Mouse (Mus musculus) liver, embryonic 12.5 days (tissue): ENCODE results near the gene Pcdh9. TPM values are rescaled to one million over a fixed set of nuclear protein-coding genes. Genes with fewer than 3 reads are reported as not detected.

ENCODE experiments used
- ATAC-seq: fragments of 200-750 bp; cut with Nextera tagmentation; 2 replicates; pipeline ENCODE4 v1.8.0; 2017; ENCODE audit warnings: moderate number of reproducible peaks, mild to moderate bottlenecking, moderate library complexity
- H3K27ac ChIP-seq: fragments of 300-500 bp; sonication (generic); 2 replicates; pipeline ENCODE4 v1.5.1; 2016; ENCODE audit warnings: mild to moderate bottlenecking
- H3K27me3 ChIP-seq: fragments of 300-500 bp; sonication (generic); replicated peaks from 2 replicates; pipeline ENCODE4 v1.6.1; 2016; ENCODE audit warnings: mild to moderate bottlenecking, moderate library complexity
- H3K36me3 ChIP-seq: fragments of 300-500 bp; sonication (generic); 2 replicates; pipeline ENCODE4 v1.6.1; 2016; ENCODE audit warnings: mild to moderate bottlenecking, moderate library complexity
- H3K4me1 ChIP-seq: fragments of 300-500 bp; sonication (generic); 2 replicates; pipeline ENCODE4 v1.6.1; 2016
- H3K4me2 ChIP-seq: fragments of 300-500 bp; sonication (generic); 2 replicates; pipeline ENCODE4 v1.6.1; 2016; ENCODE audit warnings: mild to moderate bottlenecking, moderate library complexity
- H3K4me3 ChIP-seq: fragments of 300-500 bp; sonication (generic); 2 replicates; pipeline ENCODE4 v1.5.1; 2016; ENCODE audit warnings: mild to moderate bottlenecking, moderate library complexity
- H3K9ac ChIP-seq: fragments of 300-500 bp; sonication (generic); 2 replicates; pipeline ENCODE4 v1.6.1; 2016; ENCODE audit warnings: mild to moderate bottlenecking, moderate library complexity
- H3K9me3 ChIP-seq: fragments of 300-500 bp; sonication (generic); replicated peaks from 2 replicates; pipeline ENCODE4 v1.6.1; 2016; ENCODE audit warnings: mild to moderate bottlenecking, moderate library complexity
- WGBS: fragments of 180-500 bp; shearing (Covaris S2); methylation state at CpG from one replicate; pipeline ENCODE4 v1.1.7; 2016; ENCODE audit not compliant: insufficient replicate concordance; 5-methylcytosine and 5-hydroxymethylcytosine counted together
- polyA plus RNA-seq: library from polyadenylated mRNA; unstranded; fragments of >200 nt; fragmentation: Nextera tagmentation; extraction: Ambion mirVana; gene quantifications from 2 replicates; pipeline ENCODE4 v1.2.1, GENCODE M21; 2016

Gene Pcdh9
- polyA plus RNA-seq, 1 experiment from 2014 or later: 1.0 TPM

DNA sequence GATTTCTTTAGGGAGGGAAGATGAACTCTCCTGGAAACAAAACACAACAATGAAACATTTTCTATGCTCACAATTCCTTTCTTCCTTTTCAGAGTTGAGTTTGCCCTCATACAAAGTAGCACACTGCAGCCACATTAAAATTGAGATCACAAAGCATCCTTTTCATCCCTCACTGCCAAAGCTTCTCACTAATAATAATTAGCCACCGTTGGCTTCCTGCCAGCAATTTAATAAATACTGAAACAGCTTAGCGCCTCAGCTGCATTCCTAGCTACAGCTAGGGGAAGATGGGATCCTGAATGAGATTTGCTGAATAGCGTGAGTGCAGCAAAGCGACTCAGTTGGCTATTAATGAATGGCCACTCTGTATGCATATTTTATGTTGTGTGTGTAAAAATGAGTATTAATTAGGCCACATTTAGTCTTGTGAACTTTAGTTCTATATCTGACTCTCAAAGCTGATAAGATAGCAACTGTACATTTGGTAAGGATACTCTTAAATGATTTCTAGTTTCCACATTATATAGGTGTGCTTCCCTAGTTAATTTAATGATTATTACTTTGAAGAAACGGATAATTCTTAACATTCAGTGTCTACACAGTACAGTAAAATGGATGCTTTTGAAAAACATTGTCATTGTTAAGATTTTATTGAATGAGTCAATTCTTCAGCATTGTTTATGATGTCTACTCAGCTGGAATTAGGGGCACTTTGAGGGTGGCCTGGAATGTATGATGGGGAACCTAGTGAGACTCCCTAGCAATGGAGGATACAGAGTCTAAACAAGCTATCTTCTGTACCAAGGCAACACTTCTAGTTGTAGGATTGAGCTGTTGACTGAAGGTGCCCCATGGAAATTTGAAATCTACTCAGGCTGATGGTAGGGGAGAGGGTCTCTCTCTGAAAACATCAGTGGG is 881.1 kb downstream of the Pcdh9 start:
- H3K4me3 ChIP-seq: no peak overlapping the region
- no peak overlapping the region for H3K27ac ChIP-seq
- no peaks in the 10 kb centered on the region for H3K36me3 ChIP-seq
- WGBS: 67% methylated on average over 5 of the region's 5 CpGs
- H3K27me3 ChIP-seq: no peaks in the 10 kb centered on the region
- no peak for ATAC-seq
- no peak overlapping the region for H3K4me2 ChIP-seq
- no peaks in the 10 kb centered on the region for H3K9me3 ChIP-seq
- no peak overlapping the region for H3K9ac ChIP-seq
- no peaks in the 10 kb centered on the region for H3K4me1 ChIP-seq
